Mouse (Mus musculus): Measurements from ENCODE around the gene Btbd18. TPM values are rescaled to one million over a fixed set of nuclear protein-coding genes. Genes with fewer than 3 reads are reported as not detected.

The Btbd18 gene
- 0.07 and 0.12 TPM in 2 replicates for polyA plus RNA-seq (2015; fragmentation: Nextera tagmentation; extraction: Ambion mirVana)

DNA sequence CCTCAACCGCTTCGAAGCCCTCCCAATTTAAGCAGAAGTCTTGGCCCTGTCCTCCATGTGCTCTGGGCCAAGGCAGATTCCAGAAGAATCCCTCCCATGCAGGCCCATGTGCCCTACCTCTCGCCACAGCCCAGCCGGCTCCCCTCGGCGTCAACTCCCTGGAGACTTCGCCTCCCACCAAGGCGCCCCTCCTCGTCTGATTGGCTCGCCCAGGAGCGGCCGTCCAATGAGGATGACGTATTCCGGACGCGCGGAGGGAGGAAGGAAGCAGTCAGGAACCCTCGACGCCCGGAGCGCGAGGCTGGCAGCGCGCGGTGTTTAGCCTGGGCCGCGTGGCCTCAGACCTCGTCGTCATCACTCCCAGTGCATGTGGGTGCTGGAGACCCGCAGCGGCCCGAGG, at the start of gene Btbd18:
Btbd18 (plus strand) TSS at position 274 of the 400 bp plus-strand sequence.
- no peak within 1 kb of the TSS for H3K27ac ChIP-seq (ENCODE audit: low read length)
- H3K9me3 ChIP-seq (ENCODE audit: control insufficient read depth, low read length) = no peaks in the 10 kb centered on the region
- 94% methylated on average over 32 of the region's 32 CpGs for WGBS
- H3K4me3 ChIP-seq (ENCODE audit: low read length) = no peak within 1 kb of the TSS
- H3K9ac ChIP-seq (ENCODE audit: low read depth, low read length) = no peak within 1 kb of the TSS
- no peak within 1 kb of the TSS for H3K4me2 ChIP-seq (ENCODE audit: low read depth, low read length)
- ATAC-seq = no peak
- no peaks in the 10 kb centered on the region for H3K4me1 ChIP-seq (ENCODE audit: control insufficient read depth, insufficient read depth, low read length)
- no peaks in the 10 kb centered on the region for H3K36me3 ChIP-seq (ENCODE audit: control insufficient read depth, insufficient read depth, low read length)
- no peaks in the 10 kb centered on the region for H3K27me3 ChIP-seq (replicated peaks; ENCODE audit: control insufficient read depth, insufficient read depth, low read length)

DNA sequence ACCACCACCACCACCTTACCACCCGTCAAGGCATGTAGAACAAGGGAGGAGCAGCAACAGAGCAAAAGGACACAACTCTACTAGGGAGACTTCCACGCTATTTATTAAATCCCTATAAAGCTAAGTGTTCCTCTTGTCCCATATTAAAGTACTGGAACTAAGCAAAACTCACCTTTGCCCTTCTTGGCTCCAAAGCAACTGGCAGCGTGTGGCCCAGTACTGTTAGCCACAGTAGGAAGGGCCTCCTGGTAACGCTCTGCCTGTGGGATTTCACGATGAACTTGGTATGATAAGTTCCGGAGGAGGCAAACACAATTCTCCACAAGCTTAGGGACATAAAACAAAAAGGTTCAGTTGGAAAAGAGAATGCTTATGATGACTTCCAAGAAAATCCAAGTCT, 46.1 kb upstream of the Btbd18 start:
- Histone ChIP-seq H3K36me3 (ENCODE audit: control insufficient read depth, insufficient read depth, low read length) (peaks cover 21% of the 10 kb centered on the region), H3K27me3 (replicated peaks; ENCODE audit: control insufficient read depth, insufficient read depth, low read length) (no peaks in the 10 kb centered on the region), H3K4me1 (ENCODE audit: control insufficient read depth, insufficient read depth, low read length) (no peaks in the 10 kb centered on the region), H3K4me2 (ENCODE audit: low read depth, low read length) (no peak overlapping the region), H3K4me3 (ENCODE audit: low read length) (no peak overlapping the region), H3K9me3 (ENCODE audit: control insufficient read depth, low read length) (no peaks in the 10 kb centered on the region), H3K27ac (ENCODE audit: low read length) (no peak overlapping the region), H3K9ac (ENCODE audit: low read depth, low read length) (no peak overlapping the region)
- ATAC-seq = no peak
- WGBS = 91% methylated on average over 6 of the region's 6 CpGs

DNA sequence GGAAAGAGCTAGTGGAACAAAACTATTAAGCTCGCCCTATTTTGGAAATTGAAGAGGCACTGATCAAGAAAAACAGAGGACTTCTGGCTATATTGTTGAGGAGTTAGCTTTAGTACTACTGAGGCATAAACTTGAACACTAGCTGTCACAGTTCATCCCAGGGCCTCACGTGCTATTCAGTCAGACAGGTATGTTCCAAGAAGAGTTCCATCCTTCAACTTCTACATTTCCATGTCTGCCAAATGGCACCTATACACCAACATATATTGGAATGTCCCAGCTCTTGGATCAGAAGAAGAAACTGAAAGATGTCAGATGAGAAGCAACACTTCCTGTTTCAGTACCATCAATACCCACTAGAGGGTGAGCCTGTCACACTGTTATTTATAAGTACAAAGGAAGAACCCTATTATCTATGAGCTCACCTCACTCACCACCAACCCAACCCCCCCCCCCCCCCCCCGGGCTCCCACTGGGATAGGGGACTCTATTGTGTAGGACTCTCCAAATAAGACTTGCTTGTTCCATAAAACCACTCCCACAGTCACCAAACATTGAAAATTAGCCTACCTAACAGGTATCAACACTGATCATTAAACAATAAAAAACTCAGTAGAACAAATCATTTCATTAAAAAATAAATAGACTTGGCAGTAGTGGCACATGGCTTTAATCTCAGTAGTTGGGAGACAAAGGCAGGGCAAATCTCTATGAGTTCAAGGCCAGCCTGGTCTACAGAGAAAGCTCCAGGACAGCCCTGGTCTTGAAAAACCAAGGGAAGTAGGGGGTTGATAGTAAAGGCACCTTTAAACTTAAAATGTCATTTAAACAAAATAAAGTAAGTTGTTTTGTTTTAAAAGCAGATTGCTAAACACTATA, 41.0 kb upstream of the Btbd18 start:
- Histone ChIP-seq H3K4me3 (ENCODE audit: low read length) (no peak overlapping the region), H3K9ac (ENCODE audit: low read depth, low read length) (no peak overlapping the region), H3K4me1 (ENCODE audit: control insufficient read depth, insufficient read depth, low read length) (peaks cover 16% of the 10 kb centered on the region), H3K36me3 (ENCODE audit: control insufficient read depth, insufficient read depth, low read length) (peaks cover 10% of the 10 kb centered on the region), H3K27me3 (replicated peaks; ENCODE audit: control insufficient read depth, insufficient read depth, low read length) (no peaks in the 10 kb centered on the region), H3K27ac (ENCODE audit: low read length) (peak overlapping the region; percentile 60; the same call in 1 of the 2 replicates), H3K4me2 (ENCODE audit: low read depth, low read length) (no peak overlapping the region), H3K9me3 (ENCODE audit: control insufficient read depth, low read length) (no peaks in the 10 kb centered on the region)
- WGBS = 69% methylated on average over 3 of the region's 3 CpGs
- 0 out of 2 replicates have a peak, but pooled peaks have one; percentile 20 for ATAC-seq

DNA sequence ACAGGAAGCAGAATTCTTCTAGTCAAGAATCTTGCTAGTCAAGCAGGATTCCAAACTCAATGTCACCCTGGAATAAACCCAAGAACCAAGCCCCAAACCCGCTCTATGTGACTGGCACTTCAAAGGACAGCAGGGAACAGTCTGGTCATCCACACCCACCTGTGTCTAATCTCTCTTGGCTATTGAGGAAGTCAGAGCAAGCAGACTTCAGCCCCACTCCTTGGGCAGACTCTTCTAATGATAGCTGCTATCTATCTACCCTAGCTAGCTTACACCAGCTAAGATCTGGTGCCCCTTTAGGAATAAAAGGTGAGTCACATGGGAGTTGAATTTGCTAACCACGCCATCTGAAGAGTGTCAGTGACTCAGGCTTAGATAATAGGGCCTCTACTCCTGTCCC, 40.0 kb upstream of the Btbd18 start:
- peaks cover 24% of the 10 kb centered on the region for H3K4me1 ChIP-seq (ENCODE audit: control insufficient read depth, insufficient read depth, low read length)
- peak overlapping the region; percentile 65 for H3K27ac ChIP-seq (ENCODE audit: low read length)
- H3K36me3 ChIP-seq (ENCODE audit: control insufficient read depth, insufficient read depth, low read length) = peaks cover 7% of the 10 kb centered on the region
- no peaks in the 10 kb centered on the region for H3K27me3 ChIP-seq (replicated peaks; ENCODE audit: control insufficient read depth, insufficient read depth, low read length)
- peak; percentile 98 for ATAC-seq
- H3K4me3 ChIP-seq (ENCODE audit: low read length) = no peak overlapping the region
- 65% methylated on average over 2 of the region's 2 CpGs for WGBS
- no peak overlapping the region for H3K9ac ChIP-seq (ENCODE audit: low read depth, low read length)
- H3K9me3 ChIP-seq (ENCODE audit: control insufficient read depth, low read length) = no peaks in the 10 kb centered on the region
- H3K4me2 ChIP-seq (ENCODE audit: low read depth, low read length) = no peak overlapping the region

DNA sequence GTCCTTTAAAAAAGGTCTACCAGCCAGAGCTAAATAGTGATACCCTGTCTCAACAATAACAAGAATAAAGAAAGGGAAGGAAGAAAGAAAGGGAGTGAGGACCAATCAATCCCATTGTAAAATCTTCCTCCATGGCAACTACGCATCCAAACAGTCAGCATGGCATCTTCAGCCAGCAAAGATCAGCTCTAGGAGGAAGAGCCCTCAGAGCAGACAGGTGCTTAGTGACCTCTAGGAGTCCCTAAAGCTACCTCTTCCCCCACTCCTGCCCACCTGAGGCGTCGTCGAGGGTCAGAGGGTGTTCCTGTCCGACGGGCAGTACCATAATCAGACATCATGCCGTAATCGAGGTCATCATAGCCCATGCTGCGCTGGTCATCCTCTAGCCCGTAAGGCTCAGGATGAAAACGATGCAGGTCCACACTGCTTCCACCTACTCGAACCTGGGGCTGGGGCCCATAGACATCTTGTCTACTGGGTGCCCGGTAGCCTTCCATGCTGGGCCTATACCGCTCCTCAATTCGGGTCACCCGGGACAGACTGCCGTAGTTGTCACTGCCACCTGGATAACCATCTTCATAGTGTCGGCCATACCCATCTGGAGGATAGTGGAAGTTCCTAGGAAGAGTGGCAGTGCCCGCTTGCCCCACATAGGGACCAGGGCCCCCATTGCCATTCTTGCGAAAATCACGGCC, 39.1 kb upstream of the Btbd18 start:
- no peak overlapping the region for H3K4me3 ChIP-seq (ENCODE audit: low read length)
- no peak overlapping the region for H3K9ac ChIP-seq (ENCODE audit: low read depth, low read length)
- peaks cover 11% of the 10 kb centered on the region for H3K36me3 ChIP-seq (ENCODE audit: control insufficient read depth, insufficient read depth, low read length)
- no peak overlapping the region for H3K4me2 ChIP-seq (ENCODE audit: low read depth, low read length)
- peaks cover 31% of the 10 kb centered on the region for H3K4me1 ChIP-seq (ENCODE audit: control insufficient read depth, insufficient read depth, low read length)
- no peaks in the 10 kb centered on the region for H3K9me3 ChIP-seq (ENCODE audit: control insufficient read depth, low read length)
- 93% methylated on average over 21 of the region's 21 CpGs for WGBS
- ATAC-seq = no peak
- H3K27ac ChIP-seq (ENCODE audit: low read length) = peak overlapping the region; percentile 36
- H3K27me3 ChIP-seq (replicated peaks; ENCODE audit: control insufficient read depth, insufficient read depth, low read length) = no peaks in the 10 kb centered on the region

DNA sequence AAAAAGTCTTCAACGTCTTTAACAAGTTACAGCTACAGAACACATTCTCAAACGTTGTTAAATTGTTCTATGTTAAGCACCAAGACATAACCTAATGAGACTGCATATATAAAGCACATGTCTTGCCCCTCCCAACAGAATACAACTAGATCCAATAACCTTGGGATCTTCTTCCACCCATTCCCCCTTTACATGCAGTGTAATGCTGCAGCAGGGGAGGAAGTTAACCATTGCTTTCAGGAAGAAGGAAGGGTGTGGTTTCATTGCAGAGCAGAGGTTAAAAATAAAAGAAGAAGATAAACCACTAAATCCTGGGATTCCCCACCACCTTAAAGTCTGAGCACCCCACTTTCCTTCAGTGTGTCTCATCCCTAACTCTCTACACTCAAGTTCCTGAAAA, 36.2 kb upstream of the Btbd18 start:
- Histone ChIP-seq H3K27me3 (replicated peaks; ENCODE audit: control insufficient read depth, insufficient read depth, low read length) (no peaks in the 10 kb centered on the region), H3K9me3 (ENCODE audit: control insufficient read depth, low read length) (no peaks in the 10 kb centered on the region), H3K4me2 (ENCODE audit: low read depth, low read length) (no peak overlapping the region), H3K4me3 (ENCODE audit: low read length) (no peak overlapping the region), H3K36me3 (ENCODE audit: control insufficient read depth, insufficient read depth, low read length) (peaks cover 7% of the 10 kb centered on the region; the same call in 1 of the 2 replicates), H3K27ac (ENCODE audit: low read length) (peak overlapping the region; percentile 55), H3K4me1 (ENCODE audit: control insufficient read depth, insufficient read depth, low read length) (peaks cover 42% of the 10 kb centered on the region), H3K9ac (ENCODE audit: low read depth, low read length) (no peak overlapping the region)
- no peak for ATAC-seq
- 72% methylated on average over 2 of the region's 2 CpGs for WGBS

DNA sequence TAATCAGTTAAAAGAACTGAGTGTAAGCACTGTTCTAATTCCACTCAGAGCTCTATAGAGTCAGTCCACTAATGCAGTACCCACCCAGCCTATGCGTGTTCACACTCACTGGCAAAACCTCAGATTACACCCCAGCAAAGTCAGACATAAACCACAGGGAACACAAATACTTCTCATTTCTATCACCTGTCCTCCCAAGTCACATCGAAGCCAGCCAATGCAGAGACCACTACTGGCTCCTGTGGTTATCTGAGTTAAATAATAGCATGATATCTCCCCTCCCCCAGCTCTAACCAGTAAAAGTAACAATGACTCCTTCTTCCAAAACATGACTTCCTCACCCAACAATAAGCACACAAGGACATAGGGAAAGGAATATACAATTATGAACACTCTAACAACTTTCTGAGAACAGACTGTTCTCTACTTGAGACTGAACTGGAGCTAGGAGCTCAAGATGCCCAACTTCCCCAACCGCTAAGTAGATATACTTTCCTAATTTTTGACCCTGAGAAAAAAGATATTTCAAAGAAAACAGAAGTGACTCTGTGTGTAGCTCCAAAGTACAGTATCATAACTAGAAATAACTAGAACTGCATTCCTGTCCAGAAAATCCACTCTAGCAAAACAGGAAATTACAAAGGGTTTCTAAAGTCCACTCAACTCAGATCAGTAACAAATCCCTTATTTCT, 35.3 kb upstream of the Btbd18 start:
- no peak for ATAC-seq
- Histone ChIP-seq H3K4me3 (ENCODE audit: low read length) (no peak overlapping the region), H3K27ac (ENCODE audit: low read length) (peak overlapping the region; percentile 38; the same call in 1 of the 2 replicates), H3K4me1 (ENCODE audit: control insufficient read depth, insufficient read depth, low read length) (peaks cover 43% of the 10 kb centered on the region), H3K9me3 (ENCODE audit: control insufficient read depth, low read length) (no peaks in the 10 kb centered on the region), H3K27me3 (replicated peaks; ENCODE audit: control insufficient read depth, insufficient read depth, low read length) (no peaks in the 10 kb centered on the region), H3K4me2 (ENCODE audit: low read depth, low read length) (no peak overlapping the region), H3K36me3 (ENCODE audit: control insufficient read depth, insufficient read depth, low read length) (peaks cover 7% of the 10 kb centered on the region; the same call in 1 of the 2 replicates), H3K9ac (ENCODE audit: low read depth, low read length) (no peak overlapping the region)
- 84% methylated on average over 3 of the region's 3 CpGs for WGBS

DNA sequence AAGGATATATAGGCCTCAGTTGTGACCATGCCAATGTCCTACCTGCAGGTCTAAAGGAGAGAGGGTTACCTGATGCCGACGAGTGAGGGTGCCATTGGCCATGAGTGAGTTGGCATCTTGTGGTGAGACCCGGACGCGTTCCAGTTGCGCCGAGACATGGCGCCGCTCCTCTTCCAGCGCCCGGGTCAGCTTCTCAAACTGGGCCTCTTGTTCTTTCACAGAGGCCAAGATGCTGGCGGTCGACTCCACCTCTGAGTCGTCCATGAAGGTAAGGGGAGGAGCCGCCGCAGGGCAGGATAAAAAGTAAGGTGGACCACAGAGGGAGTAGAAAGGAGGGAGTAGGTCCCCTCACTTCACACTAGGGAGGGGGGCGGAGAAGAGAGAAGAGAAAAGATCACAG, 34.7 kb upstream of the Btbd18 start:
- H3K9ac ChIP-seq (ENCODE audit: low read depth, low read length) = no peak overlapping the region
- H3K4me3 ChIP-seq (ENCODE audit: low read length) = no peak overlapping the region
- H3K36me3 ChIP-seq (ENCODE audit: control insufficient read depth, insufficient read depth, low read length) = peaks cover 7% of the 10 kb centered on the region; the same call in 1 of the 2 replicates
- peak overlapping the region; percentile 37 for H3K27ac ChIP-seq (ENCODE audit: low read length)
- ATAC-seq = no peak
- 90% methylated on average over 17 of the region's 17 CpGs for WGBS
- no peak overlapping the region for H3K4me2 ChIP-seq (ENCODE audit: low read depth, low read length)
- peaks cover 47% of the 10 kb centered on the region for H3K4me1 ChIP-seq (ENCODE audit: control insufficient read depth, insufficient read depth, low read length)
- H3K27me3 ChIP-seq (replicated peaks; ENCODE audit: control insufficient read depth, insufficient read depth, low read length) = no peaks in the 10 kb centered on the region
- H3K9me3 ChIP-seq (ENCODE audit: control insufficient read depth, low read length) = no peaks in the 10 kb centered on the region
